Mouse (Mus musculus) lung, embryonic 14.5 days (tissue): ENCODE results near the gene Cryba1. TPM values are rescaled to one million over a fixed set of nuclear protein-coding genes. Genes with fewer than 3 reads are reported as not detected.
A peak's percentile ranks its signal among the peaks of the same experiment; 100 is the strongest.

Experiments used
- ATAC-seq: fragments of 200-750 bp; cut with Nextera tagmentation; 2 replicates; pipeline ENCODE4 v1.8.0; 2017; ENCODE audit warnings: mild to moderate bottlenecking, moderate TSS enrichment, moderate library complexity; ENCODE audit not compliant: insufficient read depth
- DNase-seq: peaks from one replicate; pipeline ENCODE4 v3.0.0-alpha.2; 2015
- H3K27ac ChIP-seq: fragments of 300-500 bp; sonication (generic); 2 replicates; pipeline ENCODE4 v1.5.1; 2014; ENCODE audit warnings: low read depth, mild to moderate bottlenecking, moderate library complexity
- H3K27me3 ChIP-seq: fragments of 300-500 bp; sonication (generic); 2 replicates; pipeline ENCODE4 v1.6.1; 2014; ENCODE audit warnings: low read length, control low read depth; ENCODE audit not compliant: insufficient read depth
- H3K36me3 ChIP-seq: fragments of 300-500 bp; sonication (generic); 2 replicates; pipeline ENCODE4 v1.6.1; 2014; ENCODE audit warnings: control low read depth; ENCODE audit not compliant: insufficient read depth
- H3K4me1 ChIP-seq: fragments of 300-500 bp; sonication (generic); 2 replicates; pipeline ENCODE4 v1.6.1; 2014; ENCODE audit warnings: antibody characterized with exemption, control low read depth; ENCODE audit not compliant: insufficient read depth
- H3K4me2 ChIP-seq: fragments of 300-500 bp; sonication (generic); 2 replicates; pipeline ENCODE4 v1.6.1; 2014; ENCODE audit warnings: mild to moderate bottlenecking
- H3K4me3 ChIP-seq: fragments of 300-500 bp; sonication (generic); 2 replicates; pipeline ENCODE4 v1.5.1; 2014; ENCODE audit warnings: low read depth, low read length
- H3K9ac ChIP-seq: fragments of 300-500 bp; sonication (generic); 2 replicates; pipeline ENCODE4 v1.6.1; 2014
- H3K9me3 ChIP-seq: fragments of 300-500 bp; sonication (generic); 2 replicates; pipeline ENCODE4 v1.6.1; 2016; ENCODE audit warnings: low read depth, low read length, control low read depth
- CTCF ChIP-seq: IDR thresholded peaks from 2 replicates; pipeline ENCODE4 v1.5.1; 2016; ENCODE audit warnings: antibody characterized with exemption, low read depth
- WGBS: fragments of 180-500 bp; shearing (Covaris S2); extraction: QIAGEN DNeasy Blood & Tissue Kit; methylation state at CpG from one replicate; pipeline ENCODE4 v1.1.7; 2014; 5-methylcytosine and 5-hydroxymethylcytosine counted together
- polyA plus RNA-seq: library from polyadenylated mRNA; unstranded; fragments of >200 nt; fragmentation: Nextera tagmentation; extraction: Ambion mirVana; gene quantifications from 2 replicates; pipeline ENCODE4 v1.2.1, GENCODE M21; 2014

The Cryba1 gene
- polyA plus RNA-seq, 1 experiment from 2014 or later, result not detected

- no peak overlapping the region for H3K4me2 ChIP-seq
- no peak overlapping the region for H3K9ac ChIP-seq
- peak; percentile 28 for DNase-seq
- no peaks in the 10 kb centered on the region for H3K36me3 ChIP-seq
- WGBS, result 57% methylated on average over 4 of the region's 4 CpGs
- ATAC-seq, result no peak
- H3K9me3 ChIP-seq, result no peaks in the 10 kb centered on the region
- peak; percentile 23; the same call in 1 of the 2 replicates for TF ChIP-seq CTCF
- H3K4me3 ChIP-seq, result no peak overlapping the region
- H3K27me3 ChIP-seq, result no peaks in the 10 kb centered on the region
- no peaks in the 10 kb centered on the region for H3K4me1 ChIP-seq
- no peak overlapping the region for H3K27ac ChIP-seq
Measured at GRCm38 (mm10) chr11:77673428-77673991, 51.6 kb downstream of the Cryba1 start.

DNA sequence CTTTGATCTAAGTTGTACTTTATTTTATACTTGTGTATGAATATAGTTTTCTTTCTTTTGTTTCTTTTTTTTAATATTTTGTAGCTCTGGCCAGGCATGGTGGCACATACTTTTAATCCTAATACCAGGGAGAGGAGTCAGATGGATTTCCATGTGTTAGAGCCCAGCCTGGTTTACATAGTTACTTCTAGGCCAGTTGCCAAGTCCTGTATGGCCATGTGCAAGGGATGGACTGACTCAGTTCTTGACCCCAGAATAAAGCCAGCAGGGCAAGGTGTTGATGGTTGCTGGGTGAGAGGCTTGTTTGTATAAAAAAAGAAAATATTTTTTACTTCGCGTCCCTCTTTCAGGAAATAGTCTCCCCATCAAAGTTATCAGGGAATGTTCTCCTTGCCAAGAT lies 52.3 kb downstream of the Cryba1 start:
- WGBS, result 77% methylated on average over 2 of the region's 2 CpGs
- TF ChIP-seq CTCF, result no peak

More for the DNA sequence above, 52.3 kb downstream of the Cryba1 start:
- Histone ChIP-seq H3K27me3 (no peaks in the 10 kb centered on the region), H3K36me3 (no peaks in the 10 kb centered on the region), H3K4me2 (no peak overlapping the region), H3K9ac (no peak overlapping the region), H3K9me3 (no peaks in the 10 kb centered on the region), H3K4me1 (no peaks in the 10 kb centered on the region), H3K27ac (no peak overlapping the region), H3K4me3 (no peak overlapping the region)
- DNase-seq (no peak), ATAC-seq (no peak)

Other genes with a start within 250 kb of the Cryba1 start
- 12.1 and 12.9 TPM in 2 replicates for gene Ankrd13b, start 235.6 kb downstream of the Cryba1 start, polyA plus RNA-seq
- gene Git1, start 231.7 kb downstream of the Cryba1 start, polyA plus RNA-seq, result 18.4 and 21.1 TPM in 2 replicates
- gene Abhd15, start 210.2 kb downstream of the Cryba1 start, polyA plus RNA-seq, result 3.0 and 3.2 TPM in 2 replicates
- 39.2 and 40.3 TPM in 2 replicates for gene Trp53i13, start 209.3 kb downstream of the Cryba1 start, polyA plus RNA-seq
- gene Gm10392, start 206.1 kb downstream of the Cryba1 start, polyA plus RNA-seq, result 0.16 TPM in 1 of 2 replicates, not detected in the other
- 20.8 TPM in 2 replicates for gene Taok1, start 117.5 kb downstream of the Cryba1 start, polyA plus RNA-seq
- 6.5 and 7.5 TPM in 2 replicates for gene Nufip2, start 39.1 kb downstream of the Cryba1 start, polyA plus RNA-seq
- gene Myo18a, start 38.0 kb upstream of the Cryba1 start, polyA plus RNA-seq, result 32.2 and 35.0 TPM in 2 replicates
- gene Gm10277, start 62.5 kb upstream of the Cryba1 start, polyA plus RNA-seq, result 1.1 and 1.5 TPM in 2 replicates
- 0.88 and 1.6 TPM in 2 replicates for gene Pipox, start 168.8 kb upstream of the Cryba1 start, polyA plus RNA-seq
- gene Sez6, start 205.5 kb upstream of the Cryba1 start, polyA plus RNA-seq, result 0.05 and 0.22 TPM in 2 replicates